Mouse (Mus musculus) heart, embryonic 13.5 days (tissue): ENCODE results near the gene Nwd2. TPM values are rescaled to one million over a fixed set of nuclear protein-coding genes. Genes with fewer than 3 reads are reported as not detected.

Experiments used
- ATAC-seq: fragments of 200-750 bp; cut with Nextera tagmentation; 2 replicates; pipeline ENCODE4 v1.8.0; 2017; ENCODE audit warnings: moderate TSS enrichment; ENCODE audit not compliant: insufficient number of reproducible peaks, low FRiP score, low TSS enrichment; ENCODE audit errors: extremely low read depth
- H3K27ac ChIP-seq: fragments of 300-500 bp; sonication (generic); replicated peaks from 2 replicates; pipeline ENCODE4 v1.5.1; 2015; ENCODE audit warnings: moderate library complexity, mild to moderate bottlenecking, inconsistent platforms
- H3K27me3 ChIP-seq: fragments of 300-500 bp; sonication (generic); replicated peaks from 2 replicates; pipeline ENCODE4 v1.6.1; 2015; ENCODE audit warnings: mild to moderate bottlenecking, inconsistent platforms
- H3K36me3 ChIP-seq: fragments of 300-500 bp; sonication (generic); 2 replicates; pipeline ENCODE4 v1.6.1; 2015; ENCODE audit warnings: mild to moderate bottlenecking, inconsistent platforms
- H3K4me1 ChIP-seq: fragments of 300-500 bp; sonication (generic); 2 replicates; pipeline ENCODE4 v1.6.1; 2015; ENCODE audit warnings: inconsistent platforms
- H3K4me2 ChIP-seq: fragments of 300-500 bp; sonication (generic); 2 replicates; pipeline ENCODE4 v1.6.1; 2015; ENCODE audit warnings: inconsistent platforms, mild to moderate bottlenecking, moderate library complexity
- H3K4me3 ChIP-seq: fragments of 300-500 bp; sonication (generic); 2 replicates; pipeline ENCODE4 v1.5.1; 2015; ENCODE audit warnings: moderate library complexity, mild to moderate bottlenecking, inconsistent platforms
- H3K9ac ChIP-seq: fragments of 300-500 bp; sonication (generic); 2 replicates; pipeline ENCODE4 v1.6.1; 2015; ENCODE audit warnings: inconsistent platforms, mild to moderate bottlenecking, moderate library complexity
- H3K9me3 ChIP-seq: fragments of 300-500 bp; sonication (generic); 2 replicates; pipeline ENCODE4 v1.6.1; 2016; ENCODE audit warnings: inconsistent platforms
- WGBS: fragments of 180-500 bp; shearing (Covaris S2); methylation state at CpG from one replicate; pipeline ENCODE4 v1.1.7; 2015; ENCODE audit warnings: mixed read lengths; 5-methylcytosine and 5-hydroxymethylcytosine counted together
- polyA plus RNA-seq: library from polyadenylated mRNA; unstranded; fragments of >200 nt; fragmentation: Nextera tagmentation; extraction: Ambion mirVana; gene quantifications from 2 replicates; pipeline ENCODE4 v1.2.1, GENCODE M21; 2015

The Nwd2 gene
- polyA plus RNA-seq, 1 experiment from 2014 or later: 0.05 TPM

- Histone ChIP-seq H3K36me3 (no peaks in the 10 kb centered on the region), H3K27me3 (no peaks in the 10 kb centered on the region), H3K4me1 (no peaks in the 10 kb centered on the region), H3K9ac (no peak overlapping the region), H3K9me3 (no peaks in the 10 kb centered on the region), H3K27ac (no peak overlapping the region), H3K4me2 (no peak overlapping the region), H3K4me3 (no peak overlapping the region)
- 82% methylated on average over 4 of the region's 4 CpGs for WGBS
- no peak; the same call in 1 of the 2 replicates for ATAC-seq
Measured at GRCm38 (mm10) chr5:63765886-63766285, 117.0 kb downstream of the Nwd2 start.

DNA sequence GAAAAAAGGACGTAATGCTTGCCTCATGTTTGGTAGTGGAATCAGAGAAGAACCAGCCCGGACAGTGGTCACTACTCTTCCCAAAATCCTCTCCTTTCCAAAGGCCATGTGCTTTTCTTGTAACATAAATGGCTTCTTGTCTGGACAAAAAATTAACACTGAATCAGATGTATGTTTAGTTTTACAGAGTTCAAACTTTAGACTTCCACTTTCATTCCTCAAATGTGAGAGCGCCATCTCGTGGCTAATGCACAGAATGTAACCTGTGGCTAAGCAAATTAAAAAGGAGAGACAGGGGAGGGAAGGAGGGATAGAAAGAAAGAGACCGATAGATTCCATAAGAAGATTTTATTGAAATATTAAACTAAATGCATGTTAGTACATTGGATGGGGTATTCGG lies 117.8 kb downstream of the Nwd2 start:
- H3K9ac ChIP-seq: no peak overlapping the region
- H3K9me3 ChIP-seq: no peaks in the 10 kb centered on the region
- H3K4me3 ChIP-seq: no peak overlapping the region
- no peak overlapping the region for H3K27ac ChIP-seq
- no peaks in the 10 kb centered on the region for H3K4me1 ChIP-seq
- 36% methylated on average over 6 of the region's 6 CpGs for WGBS
- no peak overlapping the region for H3K4me2 ChIP-seq
- H3K27me3 ChIP-seq: no peaks in the 10 kb centered on the region
- no peaks in the 10 kb centered on the region for H3K36me3 ChIP-seq
- ATAC-seq: no peak

- Histone ChIP-seq H3K4me1 (no peaks in the 10 kb centered on the region), H3K36me3 (no peaks in the 10 kb centered on the region), H3K27ac (no peak overlapping the region), H3K9me3 (no peaks in the 10 kb centered on the region), H3K4me2 (no peak overlapping the region), H3K9ac (no peak overlapping the region), H3K27me3 (no peaks in the 10 kb centered on the region), H3K4me3 (no peak overlapping the region)
- no peak for ATAC-seq
- WGBS: 74% methylated on average over 8 of the region's 8 CpGs
Measured at GRCm38 (mm10) chr5:63767464-63767863, 118.6 kb downstream of the Nwd2 start.

DNA sequence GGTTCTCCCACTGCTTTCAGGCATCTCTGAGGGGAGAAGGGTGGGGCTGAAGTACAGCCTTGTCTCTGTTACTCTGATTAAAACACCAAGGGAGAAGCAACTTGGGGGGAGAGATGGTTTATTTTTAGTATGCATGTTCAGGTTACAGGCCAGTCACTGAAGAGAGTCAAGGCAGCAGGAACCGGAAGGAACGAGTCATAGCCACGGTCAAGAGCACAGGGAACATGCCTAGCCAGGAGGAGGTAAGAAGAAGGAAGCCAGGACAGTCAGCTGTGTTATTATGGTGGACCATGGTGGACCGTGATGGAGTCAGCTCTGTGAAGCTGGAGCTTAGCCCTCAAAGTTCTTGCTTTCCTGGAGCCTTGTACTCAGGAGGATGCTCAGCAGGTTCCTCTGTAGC lies 119.3 kb downstream of the Nwd2 start:
- H3K9ac ChIP-seq: no peak overlapping the region
- H3K36me3 ChIP-seq: no peaks in the 10 kb centered on the region
- WGBS: 51% methylated on average over 4 of the region's 4 CpGs
- no peaks in the 10 kb centered on the region for H3K9me3 ChIP-seq
- H3K27me3 ChIP-seq: no peaks in the 10 kb centered on the region
- no peak for ATAC-seq
- H3K4me1 ChIP-seq: no peaks in the 10 kb centered on the region
- no peak overlapping the region for H3K4me3 ChIP-seq
- no peak overlapping the region for H3K4me2 ChIP-seq
- no peak overlapping the region for H3K27ac ChIP-seq

DNA sequence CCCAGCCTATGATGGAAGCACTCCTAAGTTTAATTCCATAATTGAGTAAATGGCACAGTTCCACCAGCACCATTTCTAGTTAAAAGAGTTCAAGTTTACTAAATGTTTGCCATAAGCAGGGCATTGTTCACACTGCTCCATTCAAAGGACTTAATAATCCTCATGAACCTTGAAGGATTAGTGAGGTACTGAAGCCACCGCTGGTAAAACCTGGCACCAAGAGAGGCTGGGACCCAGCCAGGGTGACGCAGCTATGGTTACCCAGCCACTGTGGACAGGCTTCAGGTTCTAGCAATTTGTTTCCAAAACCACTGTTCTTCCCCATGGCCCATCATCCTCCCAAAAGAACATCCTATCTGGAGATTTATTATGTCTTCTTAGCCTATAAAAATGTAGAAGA lies 124.1 kb downstream of the Nwd2 start:
- no peaks in the 10 kb centered on the region for H3K4me1 ChIP-seq
- WGBS: 67% methylated on average over 2 of the region's 2 CpGs
- no peak overlapping the region for H3K4me3 ChIP-seq
- H3K9me3 ChIP-seq: no peaks in the 10 kb centered on the region
- no peaks in the 10 kb centered on the region for H3K27me3 ChIP-seq
- H3K27ac ChIP-seq: no peak overlapping the region
- no peaks in the 10 kb centered on the region for H3K36me3 ChIP-seq
- no peak overlapping the region for H3K9ac ChIP-seq
- no peak overlapping the region for H3K4me2 ChIP-seq
- ATAC-seq: no peak

GRCm38 (mm10) chr5:63773603-63774002 lies 124.7 kb downstream of the Nwd2 start:
- no peaks in the 10 kb centered on the region for H3K27me3 ChIP-seq
- 54% methylated on average over 1 of the region's 1 CpGs for WGBS
- no peaks in the 10 kb centered on the region for H3K9me3 ChIP-seq
- H3K36me3 ChIP-seq: no peaks in the 10 kb centered on the region
- no peak for ATAC-seq
- no peak overlapping the region for H3K27ac ChIP-seq
- H3K4me2 ChIP-seq: no peak overlapping the region
- H3K4me3 ChIP-seq: no peak overlapping the region
- no peak overlapping the region for H3K9ac ChIP-seq
- H3K4me1 ChIP-seq: no peaks in the 10 kb centered on the region

DNA sequence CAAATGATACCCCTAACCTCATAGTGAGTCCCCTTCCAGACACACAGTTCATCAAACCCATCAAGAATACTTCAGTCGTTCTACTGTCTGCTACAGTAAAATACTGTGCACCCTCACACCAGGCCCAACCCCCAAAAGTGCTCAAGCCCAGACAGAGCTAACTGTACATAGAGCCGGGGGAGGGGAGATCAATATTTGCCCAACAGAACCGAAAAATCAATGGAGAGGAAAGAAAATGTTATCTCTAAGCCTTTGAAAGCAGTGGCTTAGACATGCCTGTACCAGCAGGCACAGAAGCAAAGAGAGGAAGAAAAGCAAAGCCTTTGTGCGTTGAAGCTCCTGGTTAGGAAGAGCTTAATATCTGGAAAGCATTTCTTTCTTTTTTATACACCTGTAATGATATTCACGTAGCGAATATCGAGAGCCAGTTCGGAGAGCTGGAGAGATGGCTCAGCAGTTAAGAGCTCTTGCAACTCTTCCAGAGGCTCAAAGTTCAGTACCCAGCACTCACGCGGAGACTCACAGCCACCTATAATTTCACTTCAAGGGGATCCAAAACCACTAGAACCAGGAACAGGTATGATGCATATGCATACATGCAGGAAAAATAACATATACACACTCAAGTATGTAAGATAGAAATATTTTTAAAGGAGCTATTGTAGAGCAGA lies 139.4 kb downstream of the Nwd2 start:
- H3K4me3 ChIP-seq: no peak overlapping the region
- no peaks in the 10 kb centered on the region for H3K27me3 ChIP-seq
- H3K4me2 ChIP-seq: no peak overlapping the region
- no peak overlapping the region for H3K27ac ChIP-seq
- WGBS: 83% methylated on average over 10 of the region's 10 CpGs
- ATAC-seq: no peak
- no peaks in the 10 kb centered on the region for H3K36me3 ChIP-seq
- H3K4me1 ChIP-seq: no peaks in the 10 kb centered on the region
- no peaks in the 10 kb centered on the region for H3K9me3 ChIP-seq
- no peak overlapping the region for H3K9ac ChIP-seq

DNA sequence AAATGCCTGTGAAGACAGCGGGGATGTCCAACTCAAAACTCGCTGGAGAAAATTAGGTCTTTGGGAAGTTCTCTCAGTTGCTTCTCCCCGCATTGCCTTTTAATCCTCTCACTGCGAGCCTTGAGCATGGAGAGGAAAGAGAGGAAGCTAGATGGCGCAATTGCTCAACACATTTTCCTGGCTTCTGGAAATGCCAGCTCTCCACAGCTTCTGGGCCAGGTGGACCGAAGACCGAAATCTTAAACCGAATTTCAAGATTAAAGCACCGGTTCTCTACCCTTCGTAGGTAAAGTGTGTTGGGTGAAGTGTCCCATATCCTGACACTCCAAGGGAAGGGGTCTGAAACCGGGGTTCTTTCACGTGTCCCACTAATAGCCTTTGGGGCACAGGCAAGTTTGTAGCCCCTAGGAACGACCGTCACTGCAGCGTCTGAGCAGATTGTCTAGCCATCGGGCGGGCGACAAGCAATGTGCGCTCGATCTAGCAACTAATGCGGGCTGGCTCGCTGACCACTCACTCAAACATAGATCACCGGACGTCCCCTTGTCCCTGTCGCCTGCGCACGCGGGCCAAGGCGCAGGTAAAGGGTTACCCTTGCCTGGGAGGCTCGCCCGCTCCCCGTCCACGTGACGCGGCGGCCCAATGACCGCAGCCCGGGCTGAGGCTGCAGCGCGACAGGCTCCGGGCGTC lies 163.1 kb downstream of the Nwd2 start, which contains the start of gene 0610040J01Rik:
Gene 0610040J01Rik (plus strand): TSS at position 545 of the 690 bp plus-strand sequence.
- WGBS: 4% methylated on average over 42 of the region's 42 CpGs
- peak; percentile 63; the same call in 1 of the 2 replicates for ATAC-seq
- peak within 1 kb of the TSS; percentile 63 for H3K4me3 ChIP-seq
- H3K4me1 ChIP-seq: peaks cover 7% of the 10 kb centered on the region
- H3K9me3 ChIP-seq: peaks cover 8% of the 10 kb centered on the region; the same call in 1 of the 2 replicates
- peaks cover 38% of the 10 kb centered on the region for H3K27me3 ChIP-seq
- H3K9ac ChIP-seq: peak within 1 kb of the TSS; percentile 78
- H3K36me3 ChIP-seq: no peaks in the 10 kb centered on the region
- H3K4me2 ChIP-seq: peak within 1 kb of the TSS; percentile 97
- no peak within 1 kb of the TSS for H3K27ac ChIP-seq

GRCm38 (mm10) chr5:63812509-63812865 lies 163.6 kb downstream of the Nwd2 start:
- peak overlapping the region; percentile 78 for H3K9ac ChIP-seq
- whole genome bisulfite sequencing: 2% methylated on average over 26 of the region's 26 CpGs
- H3K4me1 ChIP-seq: peaks cover 12% of the 10 kb centered on the region
- peak overlapping the region; percentile 63 for H3K4me3 ChIP-seq
- 0 out of 2 replicates have a peak, but pooled peaks have one; percentile 31 for ATAC-seq
- no peaks in the 10 kb centered on the region for H3K36me3 ChIP-seq
- H3K27me3 ChIP-seq: peaks cover 38% of the 10 kb centered on the region
- H3K4me2 ChIP-seq: peak overlapping the region; percentile 97
- H3K27ac ChIP-seq: no peak overlapping the region
- 0 out of 2 replicates have a peak, but pooled peaks cover 3% of the 10 kb centered on the region for H3K9me3 ChIP-seq

DNA sequence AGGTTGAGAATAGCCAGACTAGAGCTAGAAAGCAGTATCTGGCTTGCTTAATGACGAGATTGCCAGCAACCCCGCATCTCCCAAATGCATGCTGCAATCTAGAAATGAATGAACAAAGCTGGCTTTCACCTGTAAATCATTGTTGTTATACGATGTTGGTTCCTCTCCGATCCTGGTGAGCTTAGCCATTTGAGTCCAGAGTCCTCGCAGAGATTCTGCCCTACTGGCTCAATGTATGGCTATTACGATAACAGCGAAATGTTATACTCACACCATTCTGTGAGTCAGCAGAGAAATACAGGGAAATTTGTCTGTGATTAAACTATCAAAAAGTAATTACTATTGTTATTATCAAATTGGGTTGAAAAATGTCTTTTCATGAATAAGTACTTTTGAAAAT lies 167.7 kb downstream of the Nwd2 start:
- Histone ChIP-seq H3K4me2 (no peak overlapping the region), H3K27ac (no peak overlapping the region), H3K4me1 (peaks cover 23% of the 10 kb centered on the region), H3K9ac (no peak overlapping the region), H3K27me3 (peaks cover 35% of the 10 kb centered on the region), H3K4me3 (no peak overlapping the region), H3K36me3 (no peaks in the 10 kb centered on the region), H3K9me3 (0 out of 2 replicates have a peak, but pooled peaks cover 2% of the 10 kb centered on the region)
- no peak for ATAC-seq
- 82% methylated on average over 7 of the region's 7 CpGs for WGBS

DNA sequence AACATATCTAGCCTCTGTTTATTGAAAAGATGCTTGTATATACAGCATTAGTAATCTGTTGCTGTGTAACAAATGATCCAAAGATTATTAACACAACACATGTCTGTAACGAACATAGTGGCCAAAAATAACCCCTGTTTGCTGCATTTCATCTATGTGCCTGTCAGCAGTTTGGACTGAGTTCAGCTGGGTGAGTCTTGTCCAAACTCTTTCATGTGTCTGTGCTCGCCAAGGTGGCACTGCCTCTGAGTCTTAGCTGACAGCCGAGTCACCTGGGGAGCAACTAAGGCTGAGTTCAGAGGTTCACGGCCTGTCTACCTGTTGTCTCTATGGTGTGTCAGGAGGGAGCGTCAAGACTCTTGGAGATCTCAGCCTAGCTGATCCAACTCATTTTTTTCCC lies 168.4 kb downstream of the Nwd2 start:
- no peak overlapping the region for H3K27ac ChIP-seq
- H3K4me1 ChIP-seq: peaks cover 27% of the 10 kb centered on the region
- no peaks in the 10 kb centered on the region for H3K9me3 ChIP-seq
- no peak overlapping the region for H3K4me3 ChIP-seq
- 44% methylated on average over 5 of the region's 5 CpGs for WGBS
- H3K36me3 ChIP-seq: no peaks in the 10 kb centered on the region
- no peak for ATAC-seq
- H3K9ac ChIP-seq: no peak overlapping the region
- H3K27me3 ChIP-seq: peaks cover 32% of the 10 kb centered on the region
- H3K4me2 ChIP-seq: no peak overlapping the region

DNA sequence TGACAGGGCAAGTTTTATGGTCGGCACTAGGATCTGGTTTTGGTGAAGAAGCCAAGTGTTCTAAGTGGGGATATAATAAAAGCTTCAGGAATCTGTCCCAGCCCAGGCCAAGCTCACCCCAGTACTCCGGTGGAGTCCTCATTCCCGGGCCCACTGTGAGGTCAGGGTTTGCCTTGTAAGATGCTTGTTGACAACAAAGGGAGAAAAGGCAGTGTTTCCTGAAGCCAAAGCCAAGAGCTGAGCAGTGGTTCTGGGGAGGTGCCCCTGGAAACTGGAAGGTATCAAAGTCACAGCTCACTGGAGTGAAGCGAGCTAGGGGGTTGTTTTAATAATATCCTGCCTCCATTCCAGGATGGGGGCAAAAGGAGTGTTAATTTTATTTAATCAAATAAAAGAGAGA lies 170.1 kb downstream of the Nwd2 start:
- no peak for ATAC-seq
- no peak overlapping the region for H3K9ac ChIP-seq
- H3K4me1 ChIP-seq: peaks cover 21% of the 10 kb centered on the region
- no peak overlapping the region for H3K4me3 ChIP-seq
- no peaks in the 10 kb centered on the region for H3K36me3 ChIP-seq
- H3K27ac ChIP-seq: no peak overlapping the region
- H3K27me3 ChIP-seq: peaks cover 15% of the 10 kb centered on the region
- WGBS: 40% methylated on average over 4 of the region's 4 CpGs
- no peak overlapping the region for H3K4me2 ChIP-seq
- H3K9me3 ChIP-seq: no peaks in the 10 kb centered on the region
